Mouse (Mus musculus) kidney, postnatal 0 days (tissue): ENCODE measurements around the gene Crp. TPM values are rescaled to one million over a fixed set of nuclear protein-coding genes. Genes with fewer than 3 reads are reported as not detected.

Experiments used
- ATAC-seq: fragments of 200-750 bp; cut with Nextera tagmentation; replicated peaks from 2 replicates; pipeline ENCODE4 v1.8.0; 2017; ENCODE audit warnings: low read depth, moderate number of reproducible peaks, moderate TSS enrichment, moderate library complexity; ENCODE audit not compliant: low FRiP score
- DNase-seq: peaks from one replicate; pipeline ENCODE4 v3.0.0-alpha.2; 2016; ENCODE audit warnings: low spot score
- H3K27ac ChIP-seq: fragments of 300-500 bp; sonication (generic); 2 replicates; pipeline ENCODE4 v1.5.1; 2014; ENCODE audit warnings: mild to moderate bottlenecking
- H3K27me3 ChIP-seq: fragments of 300-500 bp; sonication (generic); 2 replicates; pipeline ENCODE4 v1.6.1; 2014; ENCODE audit warnings: low read length, mixed read lengths; ENCODE audit not compliant: insufficient read depth
- H3K36me3 ChIP-seq: fragments of 300-500 bp; sonication (generic); 2 replicates; pipeline ENCODE4 v1.6.1; 2014; ENCODE audit warnings: low read length, mixed read lengths; ENCODE audit not compliant: insufficient read depth
- H3K4me1 ChIP-seq: fragments of 300-500 bp; sonication (generic); replicated peaks from 2 replicates; pipeline ENCODE4 v1.6.1; 2014; ENCODE audit warnings: antibody characterized with exemption, low read length, mixed read lengths; ENCODE audit not compliant: insufficient read depth
- H3K4me2 ChIP-seq: fragments of 300-500 bp; sonication (generic); 2 replicates; pipeline ENCODE4 v1.6.1; 2014; ENCODE audit warnings: mild to moderate bottlenecking, low read length, moderate library complexity, mixed read lengths
- H3K4me3 ChIP-seq: fragments of 300-500 bp; sonication (generic); replicated peaks from 2 replicates; pipeline ENCODE4 v1.5.1; 2014; ENCODE audit warnings: low read depth, low read length
- H3K9ac ChIP-seq: fragments of 300-500 bp; sonication (generic); 2 replicates; pipeline ENCODE4 v1.6.1; 2014; ENCODE audit warnings: low read depth, low read length
- H3K9me3 ChIP-seq: fragments of 300-500 bp; sonication (generic); replicated peaks from 2 replicates; pipeline ENCODE4 v1.6.1; 2016; ENCODE audit warnings: low read length, inconsistent platforms, mixed read lengths
- CTCF ChIP-seq: IDR thresholded peaks from 2 replicates; pipeline ENCODE4 v1.5.1; 2016; ENCODE audit warnings: antibody characterized with exemption, low read depth, mild to moderate bottlenecking, moderate library complexity
- WGBS: fragments of 180-500 bp; shearing (Covaris S2); extraction: QIAGEN DNeasy Blood & Tissue Kit; methylation state at CpG from one replicate; pipeline ENCODE4 v1.1.7; 2014; 5-methylcytosine and 5-hydroxymethylcytosine counted together
- polyA plus RNA-seq: library from polyadenylated mRNA; unstranded; fragments of >200 nt; fragmentation: Nextera tagmentation; extraction: Ambion mirVana; gene quantifications from 2 replicates; pipeline ENCODE4 v1.2.1, GENCODE M21; 2015

Crp gene
- polyA plus RNA-seq, 1 experiment from 2014 or later, result not detected

GRCm38 (mm10) chr1:172683957-172684356 is 13.9 kb upstream of the Crp start:
- H3K27me3 ChIP-seq, result no peaks in the 10 kb centered on the region
- H3K4me2 ChIP-seq, result no peak overlapping the region
- DNase-seq (no peak), ATAC-seq (no peak)
- H3K27ac ChIP-seq, result no peak overlapping the region
- H3K9ac ChIP-seq, result no peak overlapping the region
- 80% methylated on average over 1 of the region's 1 CpGs for WGBS
- no peaks in the 10 kb centered on the region for H3K9me3 ChIP-seq
- no peak for TF ChIP-seq CTCF
- no peak overlapping the region for H3K4me3 ChIP-seq
- no peaks in the 10 kb centered on the region for H3K4me1 ChIP-seq
- H3K36me3 ChIP-seq, result no peaks in the 10 kb centered on the region

DNA sequence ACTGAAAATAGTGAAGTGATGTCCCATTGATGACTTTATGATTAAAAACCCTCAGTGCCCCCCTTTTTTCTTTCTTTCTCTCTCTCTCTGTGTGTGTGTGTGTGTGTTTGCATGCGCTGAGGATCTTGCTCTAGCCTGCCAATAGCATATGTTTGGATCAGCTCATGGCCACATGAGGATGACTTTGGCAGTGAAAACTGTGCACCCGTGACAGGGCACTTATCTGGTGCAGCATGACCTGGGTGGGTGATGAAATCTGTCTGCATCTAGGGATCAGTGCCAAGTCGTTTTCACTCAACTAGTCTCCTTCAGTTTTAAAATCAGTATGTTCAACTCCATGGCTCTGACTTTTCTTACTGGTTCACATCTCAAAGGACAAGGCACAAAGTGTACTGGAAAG is 12.7 kb upstream of the Crp start:
- DNase-seq (no peak), ATAC-seq (no peak)
- no peak for TF ChIP-seq CTCF
- Histone ChIP-seq H3K9ac (no peak overlapping the region), H3K4me2 (no peak overlapping the region), H3K27ac (no peak overlapping the region), H3K27me3 (no peaks in the 10 kb centered on the region), H3K4me1 (no peaks in the 10 kb centered on the region), H3K4me3 (no peak overlapping the region), H3K36me3 (no peaks in the 10 kb centered on the region), H3K9me3 (no peaks in the 10 kb centered on the region)
- 67% methylated on average over 3 of the region's 3 CpGs for WGBS

DNA sequence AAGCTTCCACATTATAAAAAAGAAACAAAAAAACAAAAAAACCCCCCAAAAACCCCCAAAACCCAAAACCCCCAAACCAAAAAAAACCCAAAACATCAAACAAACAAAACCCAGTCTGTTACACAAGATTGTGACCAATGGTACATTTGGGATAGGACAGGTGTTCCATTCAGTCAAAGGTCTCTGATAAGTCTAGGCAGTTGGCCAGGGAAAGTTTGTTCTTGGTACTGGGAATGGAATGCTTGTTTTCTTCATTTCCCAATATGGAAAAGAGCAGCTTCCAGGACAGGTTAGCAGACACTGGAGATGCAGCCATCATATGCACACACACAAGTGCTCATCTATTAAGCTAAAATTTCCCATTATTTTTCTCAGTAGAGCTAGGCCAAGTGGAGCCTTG is 433 bp upstream of the Crp start:
- Histone ChIP-seq H3K9me3 (no peaks in the 10 kb centered on the region), H3K4me2 (no peak overlapping the region), H3K27ac (no peak overlapping the region), H3K36me3 (no peaks in the 10 kb centered on the region), H3K4me1 (no peaks in the 10 kb centered on the region), H3K27me3 (no peaks in the 10 kb centered on the region), H3K9ac (no peak overlapping the region), H3K4me3 (no peak overlapping the region)
- ATAC-seq (no peak), DNase-seq (no peak)
- no peak for TF ChIP-seq CTCF

GRCm38 (mm10) chr1:172700814-172701213 is 3.0 kb downstream of the Crp start:
- no peak for ATAC-seq
- Histone ChIP-seq H3K4me2 (no peak overlapping the region), H3K4me1 (no peaks in the 10 kb centered on the region; the same call in 1 of the 2 replicates), H3K9ac (no peak overlapping the region), H3K4me3 (no peak overlapping the region), H3K27me3 (no peaks in the 10 kb centered on the region), H3K27ac (no peak overlapping the region), H3K9me3 (no peaks in the 10 kb centered on the region), H3K36me3 (no peaks in the 10 kb centered on the region)
- no peak for TF ChIP-seq CTCF
- DNase-seq, result no peak
- 88% methylated on average over 3 of the region's 3 CpGs for WGBS

GRCm38 (mm10) chr1:172701381-172701780 is 3.5 kb downstream of the Crp start:
- WGBS, result 80% methylated on average over 2 of the region's 2 CpGs
- no peaks in the 10 kb centered on the region for H3K36me3 ChIP-seq
- H3K9me3 ChIP-seq, result no peaks in the 10 kb centered on the region
- no peak overlapping the region for H3K4me2 ChIP-seq
- no peak for TF ChIP-seq CTCF
- H3K27me3 ChIP-seq, result no peaks in the 10 kb centered on the region
- no peak overlapping the region for H3K27ac ChIP-seq
- no peaks in the 10 kb centered on the region; the same call in 1 of the 2 replicates for H3K4me1 ChIP-seq
- ATAC-seq, result no peak
- no peak overlapping the region for H3K9ac ChIP-seq
- no peak overlapping the region for H3K4me3 ChIP-seq
- DNase-seq, result no peak

DNA sequence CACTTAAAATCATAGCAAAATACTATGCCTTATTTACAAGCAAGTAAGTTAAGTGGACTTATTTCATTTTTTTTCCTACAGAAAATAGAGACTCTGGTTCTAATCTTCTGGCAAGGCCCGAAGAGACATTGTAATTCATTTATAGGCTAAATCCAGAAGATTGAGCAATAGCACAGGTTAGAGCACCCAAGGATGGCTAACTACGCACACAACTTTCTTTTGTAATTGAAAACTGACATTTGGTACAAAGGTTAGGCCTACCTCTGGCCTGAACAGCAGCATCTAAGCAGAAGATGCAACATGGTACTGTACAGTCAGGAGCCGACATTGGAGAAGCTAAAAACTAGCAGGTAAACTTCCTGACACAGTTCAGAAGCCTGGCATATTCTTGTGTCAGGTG is 4.0 kb downstream of the Crp start:
- H3K36me3 ChIP-seq, result no peaks in the 10 kb centered on the region
- H3K4me1 ChIP-seq, result no peaks in the 10 kb centered on the region; the same call in 1 of the 2 replicates
- no peak overlapping the region for H3K9ac ChIP-seq
- WGBS, result 89% methylated on average over 3 of the region's 3 CpGs
- ATAC-seq, result no peak
- no peak for TF ChIP-seq CTCF
- H3K4me3 ChIP-seq, result no peak overlapping the region
- DNase-seq, result no peak
- no peaks in the 10 kb centered on the region for H3K9me3 ChIP-seq
- H3K27ac ChIP-seq, result no peak overlapping the region
- H3K4me2 ChIP-seq, result no peak overlapping the region
- H3K27me3 ChIP-seq, result no peaks in the 10 kb centered on the region

DNA sequence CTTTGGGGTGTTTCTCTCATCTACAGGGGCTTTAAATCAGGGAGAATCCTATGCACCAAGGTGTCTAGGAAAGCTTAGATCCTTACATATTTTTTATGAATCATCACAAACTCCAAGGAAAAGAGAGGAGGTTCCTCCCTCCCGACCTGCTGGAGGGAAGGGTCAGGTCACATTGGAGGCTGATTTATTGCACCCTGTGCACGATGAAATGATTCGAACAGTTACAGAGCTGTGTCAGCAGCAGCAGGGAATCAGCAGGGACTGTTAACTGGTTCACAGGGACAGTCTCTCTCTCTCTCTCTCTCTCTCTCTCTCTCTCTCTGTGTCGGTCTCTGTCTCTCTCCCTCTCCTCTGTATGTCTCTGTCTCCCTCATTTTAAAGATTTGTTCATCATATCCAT is 6.9 kb downstream of the Crp start:
- Histone ChIP-seq H3K27ac (no peak overlapping the region), H3K4me3 (no peak overlapping the region), H3K27me3 (no peaks in the 10 kb centered on the region), H3K9ac (no peak overlapping the region), H3K36me3 (no peaks in the 10 kb centered on the region), H3K9me3 (no peaks in the 10 kb centered on the region), H3K4me2 (no peak overlapping the region), H3K4me1 (no peaks in the 10 kb centered on the region; the same call in 1 of the 2 replicates)
- no peak for TF ChIP-seq CTCF
- 10% methylated on average over 4 of the region's 4 CpGs for WGBS
- ATAC-seq (no peak), DNase-seq (no peak)
